Mouse (Mus musculus) embryonic stem cell, embryonic (primary cell): ENCODE measurements at regions not wholly inside any gene's neighbourhood (a gene's known extent, or its start where the extent isn't known, plus 50 kb on each side); places are given as distances from the start of the nearest gene placed in this dataset.

ENCODE experiments used
- CTCF ChIA-PET, 4 experiments: fragments of 300-600 bp in 2 of 4; fragments of 350-600 bp in 2 of 4; sonication (Branson Sonifier 250); formaldehyde crosslinking; loops; one replicate each; lab custom pipeline; 2022; ENCODE audit warnings: inconsistent platforms in 2 of 4; lab: Charles Lee
- POLR2A ChIA-PET, 4 experiments: fragments of 300-600 bp in 2 of 4; fragments of 350-600 bp in 2 of 4; sonication (Branson Sonifier 250); formaldehyde crosslinking; loops; one replicate each; lab custom pipeline; 2022; ENCODE audit warnings: antibody characterized with exemption in 4 of 4, inconsistent platforms in 1 of 4; lab: Charles Lee

GRCm38 (mm10) chr13:56350705-56351400, 54.5 kb upstream of the Cxcl14 start:
- ChIA-PET POLR2A (no interaction called here), CTCF (interaction anchor here in 1 of 4 experiments (0.8 kb wide), 1 partner anchor 325 kb away, joined by 3 read pairs; no protein-coding TSS in a partner anchor)

GRCm38 (mm10) chr13:56351401-56351735, 55.0 kb upstream of the Cxcl14 start:
- CTCF ChIA-PET = interaction anchor here in 1 of 4 experiments (0.8 kb wide), 1 partner anchor 326 kb away, joined by 3 read pairs; no protein-coding TSS in a partner anchor
- POLR2A ChIA-PET = no interaction called here

- ChIA-PET CTCF (no interaction called here), POLR2A (no interaction called here)
These were observed 56.1 kb upstream of the Cxcl14 start for GRCm38 (mm10) chr13:56352436-56352835.

- POLR2A ChIA-PET = no interaction called here
- CTCF ChIA-PET = no interaction called here
These were observed 56.7 kb upstream of the Cxcl14 start for GRCm38 (mm10) chr13:56352839-56353605.

- POLR2A ChIA-PET = interaction anchor here in 1 of 4 experiments (0.7 kb wide), 1 partner anchor 965 kb away, joined by 3 read pairs; no protein-coding TSS in a partner anchor
- CTCF ChIA-PET = no interaction called here
These were observed 57.6 kb upstream of the Cxcl14 start for GRCm38 (mm10) chr13:56353921-56354320.

GRCm38 (mm10) chr13:56354630-56355029, 58.3 kb upstream of the Cxcl14 start:
- ChIA-PET CTCF (no interaction called here), POLR2A (interaction anchor here in 1 of 4 experiments (0.7 kb wide), 1 partner anchor 966 kb away, joined by 3 read pairs; no protein-coding TSS in a partner anchor)

GRCm38 (mm10) chr13:56356999-56357398, 60.6 kb upstream of the Cxcl14 start:
- ChIA-PET POLR2A (interaction anchor here in 2 of 4 experiments (0.6 to 2.2 kb wide), 8 partner anchors 14 to 76 kb away, joined by 3 to 11 read pairs (median 3); partner anchors contain the start of gene Cxcl14 (in 1 of the 2)), CTCF (interaction anchor here (0.5 to 1.5 kb wide), 10 partner anchors 12 to 294 kb away, joined by 3 read pairs; no protein-coding TSS in a partner anchor)

- ChIA-PET CTCF (interaction anchor here in 1 of 4 experiments (1.8 to 3.1 kb wide), 2 partner anchors 14 to 78 kb away, joined by 8 to 12 read pairs; no protein-coding TSS in a partner anchor), POLR2A (interaction anchor here in 2 of 4 experiments (0.8 to 2.3 kb wide), 5 partner anchors 13 to 61 kb away, joined by 4 to 11 read pairs (median 7); no protein-coding TSS in a partner anchor)
These were observed 61.6 kb upstream of the Cxcl14 start for GRCm38 (mm10) chr13:56357955-56358354.

- ChIA-PET CTCF (interaction anchor here (0.5 to 3.1 kb wide), 16 partner anchors 9 to 870 kb away, joined by 3 to 12 read pairs (median 4); no protein-coding TSS in a partner anchor), POLR2A (interaction anchor here in 3 of 4 experiments (0.7 to 2.3 kb wide), 4 partner anchors 12 to 67 kb away, joined by 3 to 9 read pairs (median 4); no protein-coding TSS in a partner anchor)
These were observed 62.5 kb upstream of the Cxcl14 start for GRCm38 (mm10) chr13:56358827-56359226.

- ChIA-PET POLR2A (interaction anchor here in 3 of 4 experiments (0.6 to 2.3 kb wide), 4 partner anchors 11 to 170 kb away, joined by 3 to 9 read pairs (median 6); no protein-coding TSS in a partner anchor), CTCF (interaction anchor here in 2 of 4 experiments (0.6 to 3.1 kb wide), 7 partner anchors 12 to 1221 kb away, joined by 3 to 12 read pairs (median 5); no protein-coding TSS in a partner anchor)
These were observed 63.2 kb upstream of the Cxcl14 start for GRCm38 (mm10) chr13:56359554-56359953.

- ChIA-PET CTCF (no interaction called here), POLR2A (interaction anchor here in 2 of 4 experiments (1.0 to 2.5 kb wide), 2 partner anchors 26 to 58 kb away, joined by 3 to 7 read pairs; no protein-coding TSS in a partner anchor)
These were observed 64.5 kb upstream of the Cxcl14 start for GRCm38 (mm10) chr13:56360803-56361202.

GRCm38 (mm10) chr13:56362238-56362637, 64.2 kb upstream of the Gm3045 start:
- ChIA-PET POLR2A (interaction anchor here in 2 of 4 experiments (0.9 to 2.5 kb wide), 10 partner anchors 9 to 160 kb away, joined by 3 to 9 read pairs (median 4); partner anchors contain the start of genes Cxcl14 (in 1 of the 2) and Fbxl21 (in 1 of the 2)), CTCF (interaction anchor here in 3 of 4 experiments (0.6 to 1.0 kb wide), 3 partner anchors 49 to 195 kb away, joined by 3 to 4 read pairs (median 3); no protein-coding TSS in a partner anchor)

GRCm38 (mm10) chr13:56362646-56363045, 63.7 kb upstream of the Gm3045 start:
- ChIA-PET CTCF (interaction anchor here in 3 of 4 experiments (0.5 to 1.0 kb wide), 3 partner anchors 50 to 96 kb away, joined by 3 read pairs; no protein-coding TSS in a partner anchor), POLR2A (interaction anchor here in 3 of 4 experiments (0.5 to 1.9 kb wide), 11 partner anchors 9 to 160 kb away, joined by 3 to 9 read pairs (median 3); partner anchors contain the start of genes Cxcl14 (in 1 of the 3) and Fbxl21 (in 1 of the 3))

- POLR2A ChIA-PET = interaction anchor here in 1 of 4 experiments (0.6 kb wide), 1 partner anchor 538 kb away, joined by 5 read pairs; no protein-coding TSS in a partner anchor
- CTCF ChIA-PET = interaction anchor here in 2 of 4 experiments (1.1 to 1.3 kb wide), 2 partner anchors 11 to 48 kb away, joined by 3 read pairs; no protein-coding TSS in a partner anchor
These were observed 56.8 kb upstream of the Gm3045 start for GRCm38 (mm10) chr13:56369600-56369999.

GRCm38 (mm10) chr13:56371374-56371773, 55.0 kb upstream of the Gm3045 start:
- POLR2A ChIA-PET = interaction anchor here in 3 of 4 experiments (0.8 to 2.3 kb wide), 9 partner anchors 9 to 82 kb away, joined by 3 to 16 read pairs (median 6); no protein-coding TSS in a partner anchor
- CTCF ChIA-PET = interaction anchor here (0.8 to 2.2 kb wide), 11 partner anchors 12 to 219 kb away, joined by 3 to 12 read pairs (median 4); no protein-coding TSS in a partner anchor

- ChIA-PET POLR2A (interaction anchor here in 3 of 4 experiments (1.3 to 2.3 kb wide), 8 partner anchors 10 to 83 kb away, joined by 3 to 16 read pairs (median 6); no protein-coding TSS in a partner anchor), CTCF (interaction anchor here (0.6 to 2.2 kb wide), 10 partner anchors 13 to 262 kb away, joined by 3 to 12 read pairs (median 4); no protein-coding TSS in a partner anchor)
These were observed 54.2 kb upstream of the Gm3045 start for GRCm38 (mm10) chr13:56372003-56372725.

- ChIA-PET CTCF (interaction anchor here in 2 of 4 experiments (0.7 to 2.2 kb wide), 3 partner anchors 14 to 93 kb away, joined by 3 to 12 read pairs (median 3); no protein-coding TSS in a partner anchor), POLR2A (interaction anchor here in 1 of 4 experiments (2.1 to 2.3 kb wide), 2 partner anchors 26 to 46 kb away, joined by 6 to 16 read pairs; no protein-coding TSS in a partner anchor)
These were observed 53.7 kb upstream of the Gm3045 start for GRCm38 (mm10) chr13:56372727-56373126.
